Mouse (Mus musculus): ENCODE results near the gene Zbtb16. TPM values are rescaled to one million over a fixed set of nuclear protein-coding genes. Genes with fewer than 3 reads are reported as not detected.

Gene Zbtb16
- polyA plus RNA-seq, 1 experiment: 22.4 TPM

- no peak for DNase-seq (ENCODE audit: low read depth)
These were observed 125.4 kb downstream of the Zbtb16 start for GRCm38 (mm10) chr9:48710355-48711295.

GRCm38 (mm10) chr9:48707824-48708229, 128.2 kb downstream of the Zbtb16 start:
- no peak for DNase-seq (ENCODE audit: low read depth)

- DNase-seq (ENCODE audit: low read depth): no peak
These were observed 128.7 kb downstream of the Zbtb16 start for GRCm38 (mm10) chr9:48707134-48707823.

GRCm38 (mm10) chr9:48701296-48701695, 134.7 kb downstream of the Zbtb16 start:
- no peak for DNase-seq (ENCODE audit: low read depth)

- DNase-seq (ENCODE audit: low read depth): no peak
These were observed 135.2 kb downstream of the Zbtb16 start for GRCm38 (mm10) chr9:48700871-48701270.

- no peak for DNase-seq (ENCODE audit: low read depth)
These were observed 138.6 kb downstream of the Zbtb16 start for GRCm38 (mm10) chr9:48697470-48697815.

- no peak for DNase-seq (ENCODE audit: low read depth)
These were observed 139.1 kb downstream of the Zbtb16 start for GRCm38 (mm10) chr9:48696731-48697469.

GRCm38 (mm10) chr9:48696330-48696729, 139.7 kb downstream of the Zbtb16 start:
- DNase-seq (ENCODE audit: low read depth): no peak

- no peak for DNase-seq (ENCODE audit: low read depth)
These were observed 140.2 kb downstream of the Zbtb16 start for GRCm38 (mm10) chr9:48695796-48696195.

- no peak for DNase-seq (ENCODE audit: low read depth)
These were observed 141.4 kb downstream of the Zbtb16 start for GRCm38 (mm10) chr9:48694616-48695061.

- no peak for DNase-seq (ENCODE audit: low read depth)
These were observed 142.3 kb downstream of the Zbtb16 start for GRCm38 (mm10) chr9:48693696-48694095.

GRCm38 (mm10) chr9:48689718-48689980, 146.4 kb downstream of the Zbtb16 start:
- no peak for DNase-seq (ENCODE audit: low read depth)

- DNase-seq (ENCODE audit: low read depth): no peak
These were observed 146.9 kb downstream of the Zbtb16 start for GRCm38 (mm10) chr9:48688859-48689717.

GRCm38 (mm10) chr9:48687891-48688290, 148.1 kb downstream of the Zbtb16 start:
- no peak for DNase-seq (ENCODE audit: low read depth)

GRCm38 (mm10) chr9:48685721-48686120, 150.3 kb downstream of the Zbtb16 start:
- no peak for DNase-seq (ENCODE audit: low read depth)

GRCm38 (mm10) chr9:48684144-48684543, 151.9 kb downstream of the Zbtb16 start:
- no peak for DNase-seq (ENCODE audit: low read depth)

- DNase-seq (ENCODE audit: low read depth): no peak
These were observed 154.8 kb downstream of the Zbtb16 start for GRCm38 (mm10) chr9:48681193-48681592.

GRCm38 (mm10) chr9:48678426-48679358, 157.3 kb downstream of the Zbtb16 start:
- no peak for DNase-seq (ENCODE audit: low read depth)

GRCm38 (mm10) chr9:48675151-48675790, 160.8 kb downstream of the Zbtb16 start:
- DNase-seq (ENCODE audit: low read depth): no peak
